ENCODE assay signal across 19 mouse cellular contexts in genomic region chr3:7007811-7008359, GRCm38 (mm10).
DNase-seq lines count a peak whose midpoint lies in the region; ATAC-seq and TF ChIP-seq lines count a peak whose summit lies in the region.
"Had no signal": no experiment of that assay in that cellular context is flagged by ENCODE, and none has a peak within 500 bp of the region (broad histone marks: within the 10 kb centered on the region; RNA-seq: fewer than 3 reads in every experiment).

No protein-coding gene starts in this region.

- no peak overlapping the region for H3K27ac ChIP-seq in lung, embryonic 14.5 days (ENCODE audit: low read depth)
- no peak overlapping the region for H3K27ac ChIP-seq in limb, embryonic 13.5 days
- peak overlapping the region; percentile 74 for H3K27ac ChIP-seq in midbrain, embryonic 16.5 days (ENCODE audit: low read length)
- H3K27ac ChIP-seq: heart, embryonic 13.5 days had no signal

- 0 out of 2 replicates have a peak overlapping the region, but pooled peaks have one; percentile 7 for H3K4me2 ChIP-seq in lung, embryonic 14.5 days
- no peak overlapping the region for H3K4me2 ChIP-seq in limb, embryonic 13.5 days (replicated peaks)
- H3K4me2 ChIP-seq in midbrain, embryonic 16.5 days (ENCODE audit: low read length), result 0 out of 2 replicates have a peak overlapping the region, but pooled peaks have one; percentile 4
- H3K4me2 ChIP-seq: heart, embryonic 13.5 days had no signal

- H3K36me3 ChIP-seq in lung, embryonic 14.5 days (ENCODE audit: insufficient read depth), result no peaks in the 10 kb centered on the region
- no peaks in the 10 kb centered on the region for H3K36me3 ChIP-seq in limb, embryonic 13.5 days
- no peaks in the 10 kb centered on the region for H3K36me3 ChIP-seq in midbrain, embryonic 16.5 days (ENCODE audit: control insufficient read depth, insufficient read depth, low read length)
- H3K36me3 ChIP-seq: heart, embryonic 13.5 days had no signal

- H3K9me3 ChIP-seq in lung, embryonic 14.5 days (ENCODE audit: low read depth, low read length), result no peaks in the 10 kb centered on the region
- no peaks in the 10 kb centered on the region for H3K9me3 ChIP-seq in limb, embryonic 13.5 days
- no peaks in the 10 kb centered on the region for H3K9me3 ChIP-seq in midbrain, embryonic 16.5 days (replicated peaks; ENCODE audit: control insufficient read depth, low read length, poor library complexity, severe bottlenecking)
- H3K9me3 ChIP-seq: heart, embryonic 13.5 days had no signal

- WGBS in lung, embryonic 14.5 days, result 42% methylated on average over 5 of the region's 5 CpGs
- WGBS in limb, embryonic 13.5 days, result 47% methylated on average over 5 of the region's 5 CpGs
- 31% methylated on average over 5 of the region's 5 CpGs for WGBS in midbrain, embryonic 16.5 days

- H3K4me3 ChIP-seq in lung, embryonic 14.5 days (ENCODE audit: low read depth, low read length), result no peak overlapping the region
- H3K4me3 ChIP-seq in limb, embryonic 13.5 days, result no peak overlapping the region
- H3K4me3 ChIP-seq in midbrain, embryonic 16.5 days (ENCODE audit: low read depth, low read length), result no peak overlapping the region
- H3K4me3 ChIP-seq: heart, embryonic 13.5 days; myocyte had no signal

- ATAC-seq in lung, embryonic 14.5 days (ENCODE audit: insufficient read depth), result peak; percentile 65; the same call in 1 of the 2 replicates
- ATAC-seq in limb, embryonic 13.5 days (ENCODE audit: low FRiP score, low read depth), result peak; percentile 55; the same call in 1 of the 2 replicates
- ATAC-seq in midbrain, embryonic 16.5 days, result 0 out of 2 replicates have a peak, but pooled peaks have one; percentile 50
- ATAC-seq: activated CD4-positive, CD25-positive, alpha-beta regulatory T cell, adult 4 months; intestine, postnatal 0 days had no signal

- no peak overlapping the region for H3K9ac ChIP-seq in lung, embryonic 14.5 days
- H3K9ac ChIP-seq in limb, embryonic 13.5 days, result no peak overlapping the region
- 0 out of 2 replicates have a peak overlapping the region, but pooled peaks have one; percentile 44 for H3K9ac ChIP-seq in midbrain, embryonic 16.5 days (ENCODE audit: low read depth, low read length)
- H3K9ac ChIP-seq: heart, embryonic 13.5 days had no signal

- no peak for TF ChIP-seq CTCF in lung, embryonic 14.5 days (IDR thresholded peaks at IDR 0.05; ENCODE audit: low read depth)

- DNase-seq in cerebellum, postnatal 10 days, result peak; percentile 13
- DNase-seq in cerebellum, adult 11-12 months, result no peak
- DNase-seq in lung, embryonic 14.5 days, result peak; percentile 35
- DNase-seq in lung, postnatal 4 days, result no peak
- DNase-seq in right cerebral cortex, adult 2 months (ENCODE audit: low spot score in 2 of 2), result no peak
- no peak for DNase-seq in liver
- DNase-seq: adrenal gland, postnatal 36 days; cerebellum, postnatal 25 days; gastrocnemius, postnatal 36 days; kidney, postnatal 14 days; right cerebral cortex, postnatal 14 days; thymus, postnatal 4 days had no signal

- no peaks in the 10 kb centered on the region for H3K4me1 ChIP-seq in lung, embryonic 14.5 days (ENCODE audit: insufficient read depth)
- no peaks in the 10 kb centered on the region for H3K4me1 ChIP-seq in limb, embryonic 13.5 days
- H3K4me1 ChIP-seq in midbrain, embryonic 16.5 days (ENCODE audit: control insufficient read depth, insufficient read depth, low read length), result peaks cover 18% of the 10 kb centered on the region
- H3K4me1 ChIP-seq: heart, embryonic 13.5 days had no signal

- H3K27me3 ChIP-seq in lung, embryonic 14.5 days (ENCODE audit: insufficient read depth, low read length), result no peaks in the 10 kb centered on the region
- no peaks in the 10 kb centered on the region for H3K27me3 ChIP-seq in limb, embryonic 13.5 days
- no peaks in the 10 kb centered on the region for H3K27me3 ChIP-seq in midbrain, embryonic 16.5 days (ENCODE audit: control insufficient read depth, insufficient read depth, low read depth, low read length)
- H3K27me3 ChIP-seq: CH12.LX; heart, embryonic 13.5 days had no signal

Comparison
In these comparisons a context has a peak if more than half of its experiments do, and no peak if none do; other contexts are left out.
1. DNase-seq: peak in cerebellum, postnatal 10 days (2 of 2) and lung, embryonic 14.5 days (single experiment); none in cerebellum, adult 11-12 months (single experiment), lung, postnatal 4 days (0 of 2), right cerebral cortex, adult 2 months (0 of 2) and liver (single experiment).
2. Peak in every context shown above with its lines, with median percentiles within 50 percentile points of each other: ATAC-seq.